Mouse (Mus musculus) Patski (cell line): ENCODE measurements around the gene Kcnip3. TPM values are rescaled to one million over a fixed set of nuclear protein-coding genes. Genes with fewer than 3 reads are reported as not detected.

Source experiments
- ATAC-seq: fragments of 100-300 bp; one replicate; pipeline ENCODE4 v1.8.0; 2021
- CTCF ChIA-PET: fragments of 350-600 bp; sonication (Branson Sonifier 250); formaldehyde crosslinking; loops from one replicate; lab custom pipeline; 2022; ENCODE audit warnings: inconsistent platforms; lab: Charles Lee
- POLR2A ChIA-PET: fragments of 350-600 bp; sonication (Branson Sonifier 250); formaldehyde crosslinking; loops from one replicate; lab custom pipeline; 2022; ENCODE audit warnings: antibody characterized with exemption, inconsistent platforms; lab: Charles Lee
- DNase-seq: peaks from one replicate; pipeline ENCODE4 v3.0.0-alpha.2; 2011; ENCODE audit warnings: low read depth, low spot score
- H3K27me3 ChIP-seq: fragments of 371-371 bp; one replicate; pipeline ENCODE4 v1.5.1; 2021
- CTCF ChIP-seq: fragments of 100-300 bp; IDR thresholded peaks from one replicate; pipeline ENCODE4 v1.5.1; 2021
- in situ Hi-C: fragments of 300-500 bp; cut with MboI; formaldehyde crosslinking; loops from 3 replicates; pipeline ENCODE4 v1.11.1; 2018; ENCODE audit warnings: low pct_unique_long_range_greater_than_20kb, mixed read lengths
- polyA plus RNA-seq: library from polyadenylated mRNA; unstranded; gene quantifications from one replicate; pipeline ENCODE4 v1.2.3, GENCODE M21; 2021

Kcnip3 gene
- polyA plus RNA-seq, 1 experiment from 2014 or later, result 4.3 TPM

DNA sequence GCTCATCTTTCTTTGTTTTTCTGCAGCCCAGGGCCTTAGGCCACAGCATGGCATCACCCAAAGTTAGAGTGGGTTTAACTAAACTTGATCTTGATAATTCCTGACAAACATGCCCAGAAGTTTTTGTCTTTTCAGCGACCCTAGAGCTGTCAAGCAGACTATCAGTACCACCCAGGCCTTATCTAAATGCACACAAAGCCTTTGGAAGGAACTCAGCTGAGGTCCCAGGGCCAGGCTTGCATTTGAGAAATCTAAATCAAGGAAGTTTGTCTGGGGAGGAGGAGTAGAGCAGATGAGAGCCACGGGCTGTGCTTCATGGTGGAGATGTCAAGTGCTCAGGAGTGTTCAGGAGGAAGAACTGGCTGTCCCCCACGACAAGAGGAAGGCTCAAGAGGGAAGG, 75.0 kb downstream of the Kcnip3 start:
- no peak for TF ChIP-seq CTCF
- DNase-seq (no peak), ATAC-seq (no peak)
- no peaks in the 10 kb centered on the region for H3K27me3 ChIP-seq
- in situ Hi-C loops, result no loop called here
- ChIA-PET POLR2A (interaction anchor here (1.0 kb wide), 1 partner anchor 24 kb away, joined by 3 read pairs; no protein-coding TSS in a partner anchor), CTCF (no interaction called here)

GRCm38 (mm10) chr2:127444055-127444789, 77.7 kb downstream of the Kcnip3 start, which contains the start of gene Fahd2a:
Gene Fahd2a (minus strand): TSS chr2:127444565.
- DNase-seq (peak; percentile 51), ATAC-seq (peak; percentile 80)
- ChIA-PET POLR2A (interaction anchor here (1.0 kb wide), 1 partner anchor 9 kb away, joined by 4 read pairs; no protein-coding TSS in a partner anchor), CTCF (interaction anchor here (1.2 to 1.4 kb wide), 3 partner anchors 9 to 82 kb away, joined by 5 to 7 read pairs (median 6); partner anchors contain the start of gene Adra2b)
- in situ Hi-C loops, result no loop called here
- TF ChIP-seq CTCF, result no peak
- no peaks in the 10 kb centered on the region for H3K27me3 ChIP-seq

- no peak for TF ChIP-seq CTCF
- CTCF ChIA-PET, result no interaction called here
- no peaks in the 10 kb centered on the region for H3K27me3 ChIP-seq
- POLR2A ChIA-PET, result no interaction called here
- in situ Hi-C loops, result no loop called here
- ATAC-seq, result no peak
- no peak for DNase-seq
These were observed 84.2 kb downstream of the Kcnip3 start for GRCm38 (mm10) chr2:127437697-127438096.

DNA sequence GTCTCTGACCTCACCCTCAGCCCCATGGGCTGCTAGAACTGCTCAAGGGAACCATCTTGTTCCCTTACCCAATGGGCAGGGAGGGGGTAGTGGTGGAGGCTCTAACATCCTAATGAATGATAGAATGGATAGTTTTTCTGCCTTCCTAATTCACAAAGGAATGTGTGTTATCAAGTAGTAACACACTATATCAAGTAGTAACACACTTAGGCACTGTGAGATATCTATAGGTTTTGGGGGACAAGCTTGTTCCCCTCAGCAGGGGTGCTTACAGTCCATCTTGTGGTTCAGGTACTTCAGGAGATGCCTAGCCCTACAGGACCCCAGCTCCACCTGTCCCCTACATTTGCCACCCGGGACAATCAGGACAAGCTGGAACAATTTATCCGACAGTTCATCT, 86.3 kb downstream of the Kcnip3 start:
- no peaks in the 10 kb centered on the region for H3K27me3 ChIP-seq
- ChIA-PET POLR2A (interaction anchor here (0.6 to 1.1 kb wide), 3 partner anchors 9 to 301 kb away, joined by 3 to 6 read pairs (median 4); partner anchors contain the start of gene Fahd2a), CTCF (interaction anchor here (1.1 to 2.3 kb wide), 2 partner anchors 9 to 127 kb away, joined by 3 to 7 read pairs; partner anchors contain the start of gene Fahd2a)
- DNase-seq (no peak), ATAC-seq (no peak)
- no peak for TF ChIP-seq CTCF
- in situ Hi-C loops, result no loop called here

DNA sequence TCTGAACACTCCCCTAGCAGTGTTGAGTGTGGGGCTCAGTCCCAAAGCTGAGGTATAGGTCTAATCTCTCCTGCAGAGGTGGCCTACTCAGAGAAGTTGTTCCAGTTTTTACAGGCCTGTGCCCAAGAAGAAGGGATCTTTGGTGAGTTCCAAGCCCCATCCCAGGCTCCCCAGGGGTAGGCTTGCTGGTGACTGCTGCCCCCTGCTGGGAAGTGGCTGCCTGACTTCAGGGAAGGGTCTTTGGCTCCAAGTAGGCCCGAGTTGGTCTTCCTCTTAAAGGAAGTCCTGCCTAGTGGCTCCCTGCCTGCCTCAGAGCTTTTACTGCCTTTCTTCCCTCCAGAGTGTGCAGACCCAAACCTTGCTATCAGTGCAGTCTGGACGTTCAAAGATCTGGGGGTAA, 86.8 kb downstream of the Kcnip3 start:
- no peak for DNase-seq
- no peaks in the 10 kb centered on the region for H3K27me3 ChIP-seq
- in situ Hi-C loops, result no loop called here
- no peak for ATAC-seq
- ChIA-PET POLR2A (interaction anchor here (0.6 to 1.1 kb wide), 3 partner anchors 10 to 300 kb away, joined by 3 to 6 read pairs (median 4); partner anchors contain the start of gene Fahd2a), CTCF (interaction anchor here (1.1 to 2.3 kb wide), 2 partner anchors 10 to 127 kb away, joined by 3 to 7 read pairs; partner anchors contain the start of gene Fahd2a)
- peak; percentile 74 for TF ChIP-seq CTCF

DNA sequence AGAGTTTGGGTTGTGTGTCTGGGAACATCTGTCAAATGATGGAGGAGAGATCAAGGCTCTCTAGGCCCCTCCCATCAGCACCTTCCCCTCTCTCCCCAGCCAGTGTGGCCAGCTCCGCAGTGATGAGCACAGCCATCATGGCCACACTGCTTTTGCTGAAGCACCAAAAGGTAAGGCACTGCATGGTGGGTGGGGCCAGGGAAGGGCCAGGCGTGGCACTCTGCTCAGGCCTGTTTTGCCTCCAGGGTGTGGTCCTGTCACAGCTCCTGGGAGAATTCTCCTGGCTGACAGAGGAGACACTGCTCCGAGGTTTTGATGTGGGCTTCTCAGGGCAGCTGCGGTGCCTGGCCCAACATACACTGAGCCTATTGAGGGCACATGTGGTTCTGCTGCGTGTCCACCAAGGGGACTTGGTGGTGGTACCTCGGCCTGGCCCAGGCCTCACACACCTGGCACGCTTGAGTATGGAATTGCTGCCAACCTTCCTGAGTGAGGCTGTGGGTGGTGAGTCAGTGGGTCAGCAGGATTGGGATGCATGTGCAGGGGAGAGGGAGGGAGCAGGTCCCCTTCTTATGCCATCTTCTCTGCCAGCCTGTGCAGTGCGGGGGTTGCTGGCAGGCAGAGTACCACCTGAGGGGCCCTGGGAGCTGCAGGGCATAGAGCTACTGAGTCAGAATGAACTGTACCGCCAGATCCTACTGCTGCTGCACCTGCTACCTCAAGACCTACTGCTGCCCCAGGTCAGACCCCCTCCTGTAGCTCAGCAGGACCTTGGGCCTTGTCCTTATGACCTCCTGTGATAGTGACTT, 88.2 kb downstream of the Kcnip3 start:
- POLR2A ChIA-PET, result no interaction called here
- CTCF ChIA-PET, result interaction anchor here (2.3 to 3.0 kb wide), 2 partner anchors 11 to 70 kb away, joined by 7 to 9 read pairs; partner anchors contain the start of genes Adra2b and Fahd2a
- no peak for TF ChIP-seq CTCF
- ATAC-seq, result no peak
- no peak for DNase-seq
- in situ Hi-C loops, result no loop called here
- peaks cover 6% of the 10 kb centered on the region for H3K27me3 ChIP-seq

GRCm38 (mm10) chr2:127430238-127430637, 91.7 kb downstream of the Kcnip3 start:
- POLR2A ChIA-PET, result interaction anchor here (1.2 kb wide), 1 partner anchor 68 kb away, joined by 3 read pairs; the partner anchor contains the start of gene Adra2b
- no peak for DNase-seq
- H3K27me3 ChIP-seq, result peaks cover 9% of the 10 kb centered on the region
- in situ Hi-C loops, result no loop called here
- no peak for ATAC-seq
- peak; percentile 86 for TF ChIP-seq CTCF
- CTCF ChIA-PET, result interaction anchor here (0.6 to 2.2 kb wide), 5 partner anchors 11 to 68 kb away, joined by 3 to 12 read pairs (median 3); partner anchors contain the start of gene Adra2b

DNA sequence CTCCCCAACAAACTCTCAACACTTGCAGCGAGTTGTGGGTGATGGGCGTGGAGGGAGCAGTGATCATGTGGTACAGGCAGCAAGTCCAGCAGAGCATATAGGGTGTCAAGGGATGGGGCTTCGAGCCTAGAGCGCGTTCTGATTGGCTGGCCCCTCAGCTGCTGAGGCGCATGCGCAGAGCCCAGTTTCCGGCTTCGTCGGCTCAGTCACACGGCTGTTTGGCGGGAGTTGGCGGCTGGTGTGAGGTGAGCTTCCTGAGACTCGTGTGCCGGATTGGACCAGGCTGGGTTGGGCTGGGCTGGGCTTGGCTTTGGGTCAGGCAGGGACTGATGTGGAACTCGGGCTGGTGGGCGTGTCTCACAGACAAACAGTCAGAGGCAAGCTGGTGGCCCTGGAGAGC, 96.9 kb downstream of the Kcnip3 start, which contains the start of gene Gpat2:
Gene Gpat2, plus strand, starts transcription at position 223 of the 400 bp plus-strand sequence.
- POLR2A ChIA-PET, result no interaction called here
- ATAC-seq (no peak), DNase-seq (no peak)
- in situ Hi-C loops, result loop anchor here (5.0 kb wide), 1 partner anchor 63 kb away; the partner anchor contains the start of gene Adra2b
- H3K27me3 ChIP-seq, result peaks cover 9% of the 10 kb centered on the region
- CTCF ChIA-PET, result interaction anchor here (2.1 kb wide), 1 partner anchor 62 kb away, joined by 7 read pairs; the partner anchor contains the start of gene Adra2b
- TF ChIP-seq CTCF, result no peak

GRCm38 (mm10) chr2:127418266-127418970, 103.5 kb downstream of the Kcnip3 start:
- no peak for DNase-seq
- no peak for TF ChIP-seq CTCF
- no peak for ATAC-seq
- in situ Hi-C loops, result no loop called here
- CTCF ChIA-PET, result interaction anchor here (0.9 to 1.7 kb wide), 2 partner anchors 11 to 27 kb away, joined by 3 to 4 read pairs; no protein-coding TSS in a partner anchor
- no peaks in the 10 kb centered on the region for H3K27me3 ChIP-seq
- POLR2A ChIA-PET, result no interaction called here
